Mouse (Mus musculus): ENCODE results near the gene Psmd4. TPM values are rescaled to one million over a fixed set of nuclear protein-coding genes. Genes with fewer than 3 reads are reported as not detected.
"Not testable (repeated sequence)": the region's sequence is repeated elsewhere in the genome, so short reads cannot be mapped to it uniquely, and the experiment has no call there.

Psmd4 gene
- polyA plus RNA-seq, 1 experiment from 2014 or later = 293 TPM

DNA sequence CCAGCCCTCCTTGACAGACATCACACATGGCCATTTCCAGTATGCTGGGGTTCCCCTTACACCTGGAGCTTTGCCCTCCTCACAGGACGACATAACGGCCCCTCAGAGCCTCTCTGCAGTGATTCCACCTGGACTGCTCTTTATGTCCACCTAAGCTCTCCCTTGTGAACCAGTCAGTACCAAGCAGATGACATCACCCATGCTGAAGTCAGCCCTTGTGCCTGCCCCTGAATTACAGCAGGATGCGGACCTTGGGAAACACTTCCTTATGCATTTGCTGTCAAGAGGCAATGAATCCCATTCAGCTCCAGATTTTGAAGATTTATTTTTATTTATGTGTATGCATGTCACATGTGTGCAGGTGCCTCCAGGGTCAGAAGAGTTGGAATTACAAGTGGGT, 5.5 kb upstream of the Psmd4 start:
- Histone ChIP-seq H3K4me2 (no peak overlapping the region), H3K36me3 (no peaks in the 10 kb centered on the region), H3K27ac (no peak overlapping the region), H3K27me3 (no peaks in the 10 kb centered on the region), H3K4me3 (no peak overlapping the region), H3K9me3 (no peaks in the 10 kb centered on the region), H3K9ac (no peak overlapping the region), H3K4me1 (no peaks in the 10 kb centered on the region)
- 65% methylated on average over 3 of the region's 3 CpGs for WGBS
- ATAC-seq (ENCODE audit: insufficient number of reproducible peaks, insufficient read depth, low FRiP score, low TSS enrichment, low read depth) = no peak

DNA sequence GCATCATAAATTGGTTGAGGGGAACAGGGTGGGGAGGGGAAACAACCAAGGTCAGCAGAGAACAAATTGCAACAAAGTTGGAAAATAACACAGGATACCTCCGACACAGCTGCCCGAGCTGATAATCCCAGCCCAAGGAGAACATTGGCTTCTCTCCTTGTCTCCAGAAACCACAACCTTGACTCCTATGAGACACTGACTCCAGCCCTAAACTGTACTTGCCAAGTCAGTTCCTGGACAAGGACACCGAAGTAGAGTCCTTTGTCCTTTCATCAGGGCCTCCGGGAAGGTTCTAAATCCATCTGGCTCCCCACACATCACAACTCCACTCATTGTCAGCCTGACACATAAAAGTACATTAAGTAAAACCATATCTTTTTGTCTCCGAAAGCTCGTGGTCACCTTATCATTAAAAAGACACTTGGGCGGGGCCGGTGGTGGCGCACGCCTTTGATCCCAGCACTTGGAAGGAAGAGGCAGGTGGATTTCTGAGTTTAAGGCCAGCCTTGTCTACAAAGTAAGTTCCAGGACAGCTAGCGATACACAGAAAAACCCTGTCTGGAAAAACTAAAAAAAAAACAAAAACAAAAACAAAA, 4.1 kb upstream of the Psmd4 start:
- Histone ChIP-seq H3K9me3 (no peaks in the 10 kb centered on the region), H3K27ac (no peak overlapping the region), H3K4me2 (no peak overlapping the region), H3K9ac (no peak overlapping the region), H3K4me1 (peaks cover 2% of the 10 kb centered on the region), H3K36me3 (no peaks in the 10 kb centered on the region), H3K4me3 (no peak overlapping the region), H3K27me3 (no peaks in the 10 kb centered on the region)
- WGBS = 91% methylated on average over 11 of the region's 11 CpGs
- ATAC-seq (ENCODE audit: insufficient number of reproducible peaks, insufficient read depth, low FRiP score, low TSS enrichment, low read depth) = no peak

DNA sequence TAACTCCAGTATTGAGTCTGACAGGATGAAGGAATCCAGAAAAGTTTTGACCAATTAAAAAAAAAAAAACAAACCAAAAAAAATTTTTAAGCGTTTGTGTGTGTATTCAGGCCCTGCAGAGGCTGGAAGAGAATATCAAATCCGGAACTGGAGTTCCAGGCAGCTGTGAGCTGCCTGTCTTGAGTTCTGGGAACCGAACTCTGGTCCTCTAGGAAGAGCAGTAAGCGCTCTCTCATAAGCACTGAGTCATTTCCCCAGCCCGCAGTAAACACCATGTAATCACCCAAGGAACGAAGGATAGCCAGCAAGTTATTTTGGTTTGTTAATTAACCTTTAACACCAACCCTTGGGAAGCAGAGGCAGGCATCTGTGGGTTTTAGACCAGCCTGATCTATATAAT, 837 bp upstream of the Psmd4 start:
- Histone ChIP-seq H3K9me3 (no peaks in the 10 kb centered on the region), H3K36me3 (peaks cover 6% of the 10 kb centered on the region; the same call in 1 of the 2 replicates), H3K27ac (no peak overlapping the region), H3K27me3 (no peaks in the 10 kb centered on the region), H3K4me1 (peaks cover 7% of the 10 kb centered on the region), H3K9ac (no peak overlapping the region), H3K4me2 (peak overlapping the region; percentile 75; the same call in 1 of the 2 replicates), H3K4me3 (no peak overlapping the region)
- WGBS = 62% methylated on average over 6 of the region's 6 CpGs
- ATAC-seq (ENCODE audit: insufficient number of reproducible peaks, insufficient read depth, low FRiP score, low TSS enrichment, low read depth) = no peak

DNA sequence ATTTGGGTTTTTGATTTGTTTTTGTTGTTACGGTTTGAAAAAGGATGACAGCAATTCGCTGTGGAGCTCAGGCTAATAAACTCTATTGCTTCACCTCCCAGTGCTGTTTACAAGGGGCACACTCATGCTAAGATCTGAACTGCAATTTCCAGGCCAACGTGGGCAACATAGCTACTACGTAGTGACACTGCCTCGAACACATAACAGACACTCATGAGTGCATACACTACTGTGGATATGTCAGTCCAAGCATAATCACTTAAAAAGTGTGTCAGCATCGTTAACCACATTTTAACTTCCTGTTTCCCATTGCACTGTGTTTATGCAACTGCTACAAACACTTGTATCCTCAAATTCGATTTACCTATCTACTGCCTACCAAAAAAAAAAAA, 420 bp upstream of the Psmd4 start:
- peaks cover 10% of the 10 kb centered on the region for H3K36me3 ChIP-seq
- H3K4me2 ChIP-seq = peak overlapping the region; percentile 75
- peak overlapping the region; percentile 89; the same call in 1 of the 2 replicates for H3K9ac ChIP-seq
- H3K27ac ChIP-seq = peak overlapping the region; percentile 57; the same call in 1 of the 2 replicates
- H3K9me3 ChIP-seq = no peaks in the 10 kb centered on the region
- no peaks in the 10 kb centered on the region for H3K27me3 ChIP-seq
- WGBS = 27% methylated on average over 7 of the region's 7 CpGs
- peak overlapping the region; percentile 84 for H3K4me3 ChIP-seq
- no peak for ATAC-seq (ENCODE audit: insufficient number of reproducible peaks, insufficient read depth, low FRiP score, low TSS enrichment, low read depth)
- peaks cover 7% of the 10 kb centered on the region for H3K4me1 ChIP-seq

DNA sequence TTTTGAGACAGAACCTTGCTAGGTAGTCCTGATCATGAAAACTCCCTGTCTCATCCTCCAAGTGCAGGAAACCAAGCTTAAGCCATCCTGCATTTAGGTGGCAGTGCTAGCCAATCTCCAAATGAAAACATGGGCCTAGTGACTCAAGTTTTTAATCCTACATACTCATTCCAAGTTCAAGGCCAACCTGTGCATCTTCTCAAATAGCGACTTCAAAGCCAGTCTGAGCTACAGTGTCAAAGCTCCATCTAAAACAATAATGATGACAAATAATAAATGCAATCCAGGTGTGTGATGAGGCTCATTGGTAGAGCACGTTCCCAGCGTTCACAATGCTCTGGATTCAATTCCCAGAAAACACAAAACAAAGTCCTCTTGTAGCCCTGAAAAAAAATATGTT, 789 bp downstream of the Psmd4 start:
- H3K27me3 ChIP-seq = no peaks in the 10 kb centered on the region
- peak overlapping the region; percentile 84 for H3K4me3 ChIP-seq
- no peak overlapping the region for H3K27ac ChIP-seq
- no peaks in the 10 kb centered on the region for H3K9me3 ChIP-seq
- no peak for ATAC-seq (ENCODE audit: insufficient number of reproducible peaks, insufficient read depth, low FRiP score, low TSS enrichment, low read depth)
- peak overlapping the region; percentile 75 for H3K4me2 ChIP-seq
- H3K4me1 ChIP-seq = peaks cover 7% of the 10 kb centered on the region
- peak overlapping the region; percentile 89 for H3K9ac ChIP-seq
- H3K36me3 ChIP-seq = peaks cover 22% of the 10 kb centered on the region
- 16% methylated on average over 3 of the region's 3 CpGs for WGBS

DNA sequence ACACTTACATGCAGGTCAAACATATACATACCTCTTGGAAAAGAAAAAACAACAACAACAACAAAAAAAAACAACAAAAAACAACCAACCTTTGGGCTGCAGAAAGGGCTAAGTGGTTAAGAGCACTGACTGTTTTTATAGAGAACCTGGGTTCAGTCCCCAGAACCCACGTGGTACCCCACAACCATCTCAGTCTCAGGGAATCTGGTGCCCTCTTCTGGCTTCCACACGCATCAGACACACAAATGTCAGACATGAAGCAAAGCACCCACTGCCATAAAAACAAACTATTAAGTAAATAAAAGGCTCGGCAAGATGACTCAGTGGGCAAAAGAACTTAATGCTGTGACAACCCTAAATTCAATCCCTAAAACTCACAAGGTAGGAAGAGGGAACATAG, 12.5 kb downstream of the Psmd4 start:
- H3K9ac ChIP-seq = no peak overlapping the region
- H3K36me3 ChIP-seq = peaks cover 52% of the 10 kb centered on the region
- no peak overlapping the region for H3K27ac ChIP-seq
- H3K27me3 ChIP-seq = no peaks in the 10 kb centered on the region
- H3K4me3 ChIP-seq = no peak overlapping the region
- no peak for ATAC-seq (ENCODE audit: insufficient number of reproducible peaks, insufficient read depth, low FRiP score, low TSS enrichment, low read depth)
- WGBS = 75% methylated on average over 3 of the region's 3 CpGs
- H3K4me2 ChIP-seq = no peak overlapping the region
- H3K9me3 ChIP-seq = no peaks in the 10 kb centered on the region
- H3K4me1 ChIP-seq = no peaks in the 10 kb centered on the region

DNA sequence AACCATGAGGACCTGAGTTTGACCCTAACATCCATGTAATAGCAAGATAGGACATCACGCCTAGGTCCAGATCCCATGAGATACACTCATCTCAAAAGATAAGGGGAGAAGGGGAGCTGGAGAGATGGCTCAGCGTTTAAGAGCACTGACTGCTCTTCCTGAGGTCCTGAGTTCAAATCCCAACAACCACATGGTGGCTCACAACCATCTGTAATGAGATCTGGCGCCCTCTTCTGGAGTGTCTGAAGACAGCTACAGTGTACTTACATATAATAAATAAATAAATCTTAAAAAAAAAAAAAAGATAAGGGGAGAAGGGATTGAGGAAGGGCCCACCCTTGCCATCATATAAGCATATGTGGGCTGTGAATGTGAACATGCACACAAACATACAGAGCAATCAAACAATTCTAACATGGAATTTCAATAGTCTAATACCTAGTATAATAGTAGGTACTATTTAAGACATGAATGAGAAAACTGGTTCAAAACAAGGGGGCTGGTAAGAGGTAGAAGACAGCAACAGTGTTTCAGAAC, 13.1 kb downstream of the Psmd4 start:
- 75% methylated on average over 3 of the region's 3 CpGs for WGBS
- not testable (repeated sequence) for H3K9ac ChIP-seq; H3K27me3 ChIP-seq; H3K4me2 ChIP-seq; H3K27ac ChIP-seq; H3K9me3 ChIP-seq; H3K4me3 ChIP-seq; H3K4me1 ChIP-seq; ATAC-seq (ENCODE audit: insufficient number of reproducible peaks, insufficient read depth, low FRiP score, low TSS enrichment, low read depth)
- H3K36me3 ChIP-seq = peaks cover 46% of the 10 kb centered on the region

DNA sequence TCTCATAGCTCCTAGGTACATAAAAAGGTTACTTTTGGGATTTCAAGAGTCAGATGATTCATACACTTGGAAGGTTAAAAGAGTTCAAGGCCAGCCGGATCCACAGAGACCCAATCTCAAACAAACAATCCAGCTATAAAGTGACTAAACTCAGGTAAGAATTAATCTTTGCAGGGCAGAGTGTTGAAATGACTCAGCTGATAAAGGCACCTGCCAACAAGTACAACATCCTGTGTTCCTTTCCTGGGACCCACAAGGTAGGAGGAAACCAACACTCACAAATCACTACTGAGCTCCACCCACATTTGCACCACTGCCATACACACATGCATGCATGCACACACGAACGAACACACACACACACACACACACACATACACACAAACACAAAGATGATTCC, 13.8 kb downstream of the Psmd4 start:
- Histone ChIP-seq H3K9ac (no peak overlapping the region), H3K9me3 (no peaks in the 10 kb centered on the region), H3K4me1 (0 out of 2 replicates have a peak, but pooled peaks cover 3% of the 10 kb centered on the region), H3K27me3 (no peaks in the 10 kb centered on the region), H3K4me2 (no peak overlapping the region), H3K4me3 (no peak overlapping the region), H3K27ac (no peak overlapping the region), H3K36me3 (peaks cover 38% of the 10 kb centered on the region)
- WGBS = 85% methylated on average over 3 of the region's 3 CpGs
- no peak for ATAC-seq (ENCODE audit: insufficient number of reproducible peaks, insufficient read depth, low FRiP score, low TSS enrichment, low read depth)

DNA sequence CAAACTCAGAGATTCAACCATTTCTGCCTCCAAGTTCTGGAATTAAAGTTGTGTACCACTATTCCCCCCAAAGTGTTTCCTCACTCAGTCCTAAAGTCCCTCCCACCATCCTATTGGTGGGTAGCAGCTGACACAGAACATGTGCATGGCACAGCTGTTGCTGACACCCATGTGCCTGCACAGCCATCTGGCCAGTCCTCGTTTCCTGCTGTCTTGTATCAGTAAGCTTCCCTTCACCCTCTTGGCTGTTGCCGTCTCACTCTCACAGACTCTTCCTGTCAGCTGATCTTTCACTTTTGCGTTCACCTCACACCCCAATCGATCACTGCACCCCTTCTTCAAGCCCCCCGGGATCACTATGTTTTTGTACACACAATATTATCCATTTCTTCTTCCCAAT, 14.7 kb downstream of the Psmd4 start:
- Histone ChIP-seq H3K9ac (no peak overlapping the region), H3K4me1 (0 out of 2 replicates have a peak, but pooled peaks cover 3% of the 10 kb centered on the region), H3K4me3 (no peak overlapping the region), H3K4me2 (no peak overlapping the region), H3K36me3 (peaks cover 29% of the 10 kb centered on the region), H3K27me3 (no peaks in the 10 kb centered on the region), H3K27ac (no peak overlapping the region), H3K9me3 (no peaks in the 10 kb centered on the region)
- WGBS = 65% methylated on average over 5 of the region's 5 CpGs
- no peak for ATAC-seq (ENCODE audit: insufficient number of reproducible peaks, insufficient read depth, low FRiP score, low TSS enrichment, low read depth)

DNA sequence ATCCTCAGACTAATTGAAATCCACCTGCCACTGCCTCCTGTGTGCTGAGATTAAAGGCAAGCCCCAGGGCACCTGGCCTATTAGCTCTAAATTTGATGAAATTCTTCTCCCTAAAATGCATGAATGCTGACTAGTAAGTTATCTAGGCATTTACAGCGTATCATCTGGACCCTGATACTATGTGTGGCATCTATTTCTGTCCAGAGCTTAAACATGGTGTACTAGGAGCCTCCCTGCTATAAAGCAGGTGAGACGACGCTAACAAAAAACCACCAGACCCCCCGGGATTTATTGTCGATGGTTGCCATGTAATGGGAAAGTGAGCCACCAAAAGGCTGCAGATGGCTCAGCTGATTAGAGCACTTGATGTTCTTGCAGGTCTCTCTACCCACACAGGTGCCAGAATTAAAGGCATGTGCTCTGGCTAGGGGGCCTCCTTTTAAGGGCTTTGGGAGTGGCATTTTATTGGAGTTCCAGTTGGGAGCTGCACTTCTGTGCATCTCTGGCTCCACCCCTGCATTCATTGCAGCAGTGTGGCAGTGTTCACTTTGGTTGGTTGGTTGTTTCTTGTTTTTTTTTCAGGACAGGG, 15.3 kb downstream of the Psmd4 start:
- WGBS = 53% methylated on average over 5 of the region's 5 CpGs
- H3K36me3 ChIP-seq = peaks cover 25% of the 10 kb centered on the region
- no peak overlapping the region for H3K27ac ChIP-seq
- no peak overlapping the region for H3K9ac ChIP-seq
- H3K9me3 ChIP-seq = no peaks in the 10 kb centered on the region
- 0 out of 2 replicates have a peak, but pooled peaks cover 3% of the 10 kb centered on the region for H3K4me1 ChIP-seq
- no peaks in the 10 kb centered on the region for H3K27me3 ChIP-seq
- H3K4me3 ChIP-seq = no peak overlapping the region
- H3K4me2 ChIP-seq = no peak overlapping the region
- ATAC-seq (ENCODE audit: insufficient number of reproducible peaks, insufficient read depth, low FRiP score, low TSS enrichment, low read depth) = no peak

DNA sequence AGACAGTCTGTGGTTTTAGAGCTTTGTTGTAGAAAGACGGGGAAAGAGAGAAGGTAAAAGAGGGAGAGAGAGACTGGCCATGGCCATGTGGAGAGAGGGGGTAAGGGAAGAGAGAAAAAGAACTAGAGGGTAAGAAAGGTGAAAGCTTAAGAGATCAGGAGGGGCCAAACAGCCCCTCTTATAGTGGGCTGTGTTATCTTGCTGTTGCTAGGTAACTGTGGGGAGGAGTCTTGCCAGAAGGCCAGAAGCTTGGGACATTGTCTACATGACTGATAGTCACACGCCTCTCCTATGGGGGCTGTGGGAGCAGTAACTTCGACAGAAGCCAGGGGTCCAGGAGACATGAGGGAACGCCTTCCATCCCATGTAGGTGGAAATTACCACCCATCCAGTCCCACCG, 17.2 kb downstream of the Psmd4 start:
- WGBS = 66% methylated on average over 5 of the region's 5 CpGs
- no peak overlapping the region for H3K9ac ChIP-seq
- no peak for ATAC-seq (ENCODE audit: insufficient number of reproducible peaks, insufficient read depth, low FRiP score, low TSS enrichment, low read depth)

DNA sequence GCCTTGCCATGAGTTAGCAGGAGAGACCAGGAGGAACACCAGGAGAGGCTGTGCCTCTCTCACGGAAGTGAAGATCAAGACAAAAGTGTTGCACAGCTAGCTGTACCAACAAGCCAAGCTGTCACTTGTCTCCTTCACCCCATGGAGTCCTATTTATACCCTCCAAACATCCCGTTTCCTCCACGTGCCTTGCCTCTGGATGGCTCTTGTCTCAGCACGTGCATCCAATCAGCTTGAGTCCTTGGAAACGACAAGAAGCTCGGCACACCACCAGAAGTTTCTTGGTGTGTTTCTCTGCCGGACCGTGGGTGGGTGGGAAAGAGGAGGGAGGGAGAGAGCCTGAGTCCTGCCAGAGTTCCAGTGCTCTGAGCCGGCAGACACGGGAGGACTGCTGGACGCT, 17.9 kb downstream of the Psmd4 start:
- H3K9ac ChIP-seq = no peak overlapping the region
- no peak for ATAC-seq (ENCODE audit: insufficient number of reproducible peaks, insufficient read depth, low FRiP score, low TSS enrichment, low read depth)

More for the DNA sequence above, 17.2 kb downstream of the Psmd4 start:
- Histone ChIP-seq H3K9me3 (no peaks in the 10 kb centered on the region), H3K36me3 (peaks cover 6% of the 10 kb centered on the region; the same call in 1 of the 2 replicates), H3K27me3 (no peaks in the 10 kb centered on the region), H3K4me1 (0 out of 2 replicates have a peak, but pooled peaks cover 3% of the 10 kb centered on the region), H3K27ac (no peak overlapping the region), H3K4me2 (no peak overlapping the region), H3K4me3 (no peak overlapping the region)

More for the DNA sequence above, 17.9 kb downstream of the Psmd4 start:
- Histone ChIP-seq H3K4me3 (no peak overlapping the region), H3K27ac (no peak overlapping the region), H3K36me3 (no peaks in the 10 kb centered on the region), H3K9me3 (no peaks in the 10 kb centered on the region), H3K4me2 (no peak overlapping the region), H3K4me1 (0 out of 2 replicates have a peak, but pooled peaks cover 3% of the 10 kb centered on the region), H3K27me3 (no peaks in the 10 kb centered on the region)
- WGBS = 37% methylated on average over 11 of the region's 11 CpGs

Data from embryonic facial prominence, embryonic 13.5 days (tissue).